Mouse (Mus musculus): ENCODE measurements around the gene Wdr73. TPM values are rescaled to one million over a fixed set of nuclear protein-coding genes. Genes with fewer than 3 reads are reported as not detected.

Wdr73 gene
- polyA plus RNA-seq, 1 experiment from 2014 or later = 39.6 TPM

GRCm38 (mm10) chr7:80917916-80918465 is 16.9 kb upstream of the Wdr73 start:
- no peaks in the 10 kb centered on the region for H3K9me3 ChIP-seq
- H3K4me1 ChIP-seq = no peaks in the 10 kb centered on the region
- no peak overlapping the region for H3K27ac ChIP-seq
- WGBS = 89% methylated on average over 4 of the region's 4 CpGs
- H3K4me2 ChIP-seq (replicated peaks) = no peak overlapping the region
- H3K27me3 ChIP-seq (replicated peaks) = no peaks in the 10 kb centered on the region
- H3K36me3 ChIP-seq = peaks cover 80% of the 10 kb centered on the region
- ATAC-seq (ENCODE audit: low FRiP score, low read depth) = no peak
- H3K4me3 ChIP-seq = no peak overlapping the region
- H3K9ac ChIP-seq = no peak overlapping the region

DNA sequence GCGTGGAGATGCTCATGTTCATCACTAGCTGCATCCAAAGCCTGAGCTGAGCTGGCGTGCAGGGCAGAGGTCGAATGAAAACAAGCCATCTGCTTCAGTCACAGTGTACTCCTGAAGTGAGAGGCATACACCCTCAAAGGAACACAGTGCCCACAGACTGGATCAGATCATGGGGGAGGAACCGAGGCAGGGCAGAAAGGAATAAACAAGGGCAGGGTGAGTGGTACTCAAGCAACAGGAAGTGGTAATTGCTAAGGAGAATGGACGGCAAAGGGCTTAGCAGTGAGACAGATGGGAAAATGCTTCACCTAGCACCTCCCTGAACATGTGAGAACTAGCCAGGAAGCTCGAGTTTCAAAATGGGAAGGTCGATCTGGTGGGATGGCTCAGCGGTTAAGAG is 11.4 kb upstream of the Wdr73 start:
- H3K36me3 ChIP-seq = peaks cover 81% of the 10 kb centered on the region

GRCm38 (mm10) chr7:80911053-80911452 is 10.0 kb upstream of the Wdr73 start:
- 84% methylated on average over 7 of the region's 7 CpGs for WGBS
- Histone ChIP-seq H3K4me3 (no peak overlapping the region), H3K27ac (no peak overlapping the region), H3K9me3 (no peaks in the 10 kb centered on the region), H3K4me2 (replicated peaks) (no peak overlapping the region), H3K9ac (no peak overlapping the region), H3K36me3 (peaks cover 72% of the 10 kb centered on the region), H3K4me1 (no peaks in the 10 kb centered on the region), H3K27me3 (replicated peaks) (no peaks in the 10 kb centered on the region)
- ATAC-seq (ENCODE audit: low FRiP score, low read depth) = no peak

More for the DNA sequence above, 11.4 kb upstream of the Wdr73 start:
- H3K27me3 ChIP-seq (replicated peaks) = no peaks in the 10 kb centered on the region
- no peak overlapping the region for H3K4me2 ChIP-seq (replicated peaks)
- no peak overlapping the region for H3K9ac ChIP-seq
- no peak overlapping the region for H3K4me3 ChIP-seq
- H3K9me3 ChIP-seq = no peaks in the 10 kb centered on the region
- WGBS = 89% methylated on average over 8 of the region's 8 CpGs
- H3K4me1 ChIP-seq = no peaks in the 10 kb centered on the region
- ATAC-seq (ENCODE audit: low FRiP score, low read depth) = no peak
- H3K27ac ChIP-seq = no peak overlapping the region

- H3K36me3 ChIP-seq = peaks cover 29% of the 10 kb centered on the region
- H3K27ac ChIP-seq = no peak within 1 kb of the TSS
- no peaks in the 10 kb centered on the region for H3K9me3 ChIP-seq
- peaks cover 24% of the 10 kb centered on the region for H3K4me1 ChIP-seq
- H3K27me3 ChIP-seq (replicated peaks) = no peaks in the 10 kb centered on the region
- H3K9ac ChIP-seq = peak within 1 kb of the TSS; percentile 67
- WGBS = 4% methylated on average over 19 of the region's 19 CpGs
- H3K4me3 ChIP-seq = peak within 1 kb of the TSS; percentile 37
- peak; percentile 51; the same call in 1 of the 2 replicates for ATAC-seq (ENCODE audit: low FRiP score, low read depth)
- H3K4me2 ChIP-seq (replicated peaks) = peak within 1 kb of the TSS; percentile 87
Measured at GRCm38 (mm10) chr7:80904921-80905515, 3.9 kb upstream of the Wdr73 start, which contains the start of gene Nmb. TSS of gene Nmb (minus strand) at chr7:80905076.

DNA sequence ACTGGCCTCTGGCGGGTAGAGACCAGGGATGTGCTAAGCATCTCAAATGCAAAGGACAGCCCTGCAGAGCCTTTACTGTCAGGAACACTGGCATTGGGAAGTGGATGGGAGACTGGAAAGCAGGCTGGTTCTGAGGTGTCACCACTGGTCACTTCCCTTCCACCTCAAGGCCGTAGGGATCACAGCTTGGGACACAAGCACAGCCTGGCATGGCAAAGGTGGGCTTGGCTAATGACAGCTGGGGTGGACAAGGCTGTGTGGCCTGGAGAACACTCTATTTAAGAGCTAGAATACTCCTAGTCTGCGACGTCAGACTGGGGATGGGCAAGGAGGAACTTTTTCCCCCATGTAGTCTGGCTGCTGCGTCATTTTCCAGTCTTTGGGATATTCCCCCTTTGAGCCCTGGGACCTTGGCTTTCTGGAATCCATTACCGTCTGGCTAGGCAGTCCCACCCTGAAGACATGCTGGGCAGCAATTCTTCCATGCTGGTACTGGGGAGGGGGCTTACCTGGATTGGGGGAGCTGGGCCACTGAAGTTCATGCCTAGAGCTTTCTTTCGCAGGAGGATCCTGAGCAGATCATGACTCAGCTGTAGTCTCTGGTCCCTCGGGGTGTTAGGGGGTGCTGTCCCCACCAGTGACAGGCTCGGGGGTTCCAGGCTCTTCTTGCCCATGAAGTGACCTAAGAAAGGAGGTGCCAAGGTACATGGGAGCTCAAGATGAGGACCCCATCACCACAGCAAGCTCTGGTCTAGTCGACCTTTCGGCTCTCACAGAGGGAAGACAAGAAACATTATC is 2.8 kb upstream of the Wdr73 start:
- Histone ChIP-seq H3K27me3 (replicated peaks) (no peaks in the 10 kb centered on the region), H3K4me1 (peaks cover 24% of the 10 kb centered on the region), H3K9me3 (no peaks in the 10 kb centered on the region), H3K27ac (no peak overlapping the region), H3K4me3 (no peak overlapping the region), H3K4me2 (replicated peaks) (peak overlapping the region; percentile 87), H3K36me3 (peaks cover 26% of the 10 kb centered on the region), H3K9ac (no peak overlapping the region)
- ATAC-seq (ENCODE audit: low FRiP score, low read depth) = no peak
- 92% methylated on average over 11 of the region's 11 CpGs for WGBS

DNA sequence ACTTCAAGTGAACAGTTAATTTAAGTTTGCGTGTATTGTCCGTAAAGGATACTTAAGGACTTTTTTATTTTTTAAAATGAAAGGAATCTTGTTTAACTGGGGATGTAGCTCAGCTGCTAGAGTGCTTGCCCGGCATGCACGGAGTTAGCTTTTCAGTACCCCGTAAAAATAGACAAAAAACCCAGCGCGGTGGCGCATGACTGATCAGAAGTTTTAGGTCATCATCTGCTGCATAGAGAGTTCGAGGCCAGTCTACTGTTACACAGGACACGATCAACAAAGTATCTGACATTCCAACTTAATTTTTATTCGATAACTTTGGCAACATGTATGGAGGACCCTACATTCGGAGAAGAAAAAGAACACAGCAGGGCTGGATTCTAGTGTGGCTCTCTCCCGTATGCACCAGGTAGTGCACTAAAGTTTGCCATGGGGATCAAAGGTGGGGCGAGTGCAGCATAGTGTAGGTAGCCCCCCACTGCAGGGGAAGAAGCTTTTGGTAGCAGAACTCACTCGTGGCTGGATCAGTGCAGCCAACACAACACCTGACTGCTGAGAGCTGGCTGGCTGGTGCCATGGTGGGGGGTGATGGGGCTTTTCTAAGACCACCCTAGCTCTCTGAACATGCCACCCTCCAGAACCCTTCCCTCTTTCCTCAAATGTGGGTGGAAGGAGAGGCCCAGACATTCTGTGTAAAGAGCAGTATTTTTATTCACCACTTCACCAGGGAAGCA is 639 bp upstream of the Wdr73 start:
- Histone ChIP-seq H3K36me3 (peaks cover 31% of the 10 kb centered on the region), H3K27ac (no peak overlapping the region), H3K4me3 (peak overlapping the region; percentile 56), H3K9ac (peak overlapping the region; percentile 44), H3K4me1 (peaks cover 24% of the 10 kb centered on the region), H3K4me2 (replicated peaks) (peak overlapping the region; percentile 81), H3K9me3 (no peaks in the 10 kb centered on the region), H3K27me3 (replicated peaks) (no peaks in the 10 kb centered on the region)
- 38% methylated on average over 15 of the region's 15 CpGs for WGBS
- ATAC-seq (ENCODE audit: low FRiP score, low read depth) = no peak

DNA sequence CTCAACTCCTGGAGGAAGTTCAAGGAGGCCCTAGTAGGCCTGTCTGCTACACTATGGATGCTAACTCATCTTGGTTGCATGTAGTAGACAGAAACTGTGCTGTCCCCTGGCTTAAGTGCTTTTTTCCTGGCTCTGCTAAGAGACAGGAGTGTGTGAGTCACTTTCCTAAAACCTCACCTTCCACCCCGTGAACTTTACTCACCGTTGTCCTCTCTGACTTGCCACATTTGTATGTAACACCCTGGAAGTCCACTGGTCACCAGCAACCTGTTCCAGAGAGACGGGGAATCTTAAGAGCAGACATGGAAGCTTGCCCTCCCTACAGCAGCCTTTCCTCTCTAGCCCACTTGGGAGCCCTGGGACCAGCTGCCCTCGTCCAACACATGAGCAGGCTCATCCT is 3.3 kb downstream of the Wdr73 start:
- H3K4me1 ChIP-seq = peaks cover 12% of the 10 kb centered on the region; the same call in 1 of the 2 replicates
- 93% methylated on average over 4 of the region's 4 CpGs for WGBS
- no peaks in the 10 kb centered on the region for H3K9me3 ChIP-seq
- H3K36me3 ChIP-seq = peaks cover 52% of the 10 kb centered on the region
- no peak overlapping the region for H3K4me3 ChIP-seq
- no peak overlapping the region for H3K27ac ChIP-seq
- H3K9ac ChIP-seq = no peak overlapping the region
- no peak for ATAC-seq (ENCODE audit: low FRiP score, low read depth)
- no peak overlapping the region for H3K4me2 ChIP-seq (replicated peaks)
- H3K27me3 ChIP-seq (replicated peaks) = no peaks in the 10 kb centered on the region

DNA sequence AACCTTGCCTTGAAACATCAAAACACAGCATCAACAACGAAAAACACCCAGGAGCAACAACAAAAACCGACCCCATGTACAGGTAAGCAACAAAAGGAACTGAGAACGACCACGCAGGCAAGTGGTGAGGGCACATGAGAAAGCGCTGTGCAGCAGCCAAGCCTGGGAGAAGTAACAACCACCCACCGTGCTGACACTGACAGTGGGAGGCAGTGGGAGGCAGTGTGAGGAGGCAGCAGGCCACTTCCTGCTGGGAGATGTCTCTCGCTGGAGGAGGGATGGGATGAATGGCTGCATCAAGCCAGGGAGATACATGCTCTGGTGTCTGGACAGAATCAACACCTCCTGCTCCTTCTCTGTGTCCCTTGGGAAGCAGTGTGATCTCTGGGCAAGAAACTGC is 3.9 kb downstream of the Wdr73 start:
- H3K27me3 ChIP-seq (replicated peaks) = no peaks in the 10 kb centered on the region
- no peak overlapping the region for H3K27ac ChIP-seq
- no peaks in the 10 kb centered on the region for H3K9me3 ChIP-seq
- H3K4me1 ChIP-seq = peaks cover 11% of the 10 kb centered on the region; the same call in 1 of the 2 replicates
- peaks cover 58% of the 10 kb centered on the region for H3K36me3 ChIP-seq
- H3K4me2 ChIP-seq (replicated peaks) = no peak overlapping the region
- ATAC-seq (ENCODE audit: low FRiP score, low read depth) = no peak
- no peak overlapping the region for H3K4me3 ChIP-seq
- no peak overlapping the region for H3K9ac ChIP-seq
- 90% methylated on average over 7 of the region's 7 CpGs for WGBS

GRCm38 (mm10) chr7:80894815-80895519 is 6.1 kb downstream of the Wdr73 start:
- no peaks in the 10 kb centered on the region for H3K27me3 ChIP-seq (replicated peaks)
- no peaks in the 10 kb centered on the region for H3K9me3 ChIP-seq
- H3K4me3 ChIP-seq = no peak overlapping the region
- no peak overlapping the region for H3K9ac ChIP-seq
- ATAC-seq (ENCODE audit: low FRiP score, low read depth) = no peak
- no peak overlapping the region for H3K27ac ChIP-seq
- H3K36me3 ChIP-seq = peaks cover 71% of the 10 kb centered on the region
- H3K4me2 ChIP-seq (replicated peaks) = no peak overlapping the region
- H3K4me1 ChIP-seq = no peaks in the 10 kb centered on the region
- 93% methylated on average over 14 of the region's 14 CpGs for WGBS

DNA sequence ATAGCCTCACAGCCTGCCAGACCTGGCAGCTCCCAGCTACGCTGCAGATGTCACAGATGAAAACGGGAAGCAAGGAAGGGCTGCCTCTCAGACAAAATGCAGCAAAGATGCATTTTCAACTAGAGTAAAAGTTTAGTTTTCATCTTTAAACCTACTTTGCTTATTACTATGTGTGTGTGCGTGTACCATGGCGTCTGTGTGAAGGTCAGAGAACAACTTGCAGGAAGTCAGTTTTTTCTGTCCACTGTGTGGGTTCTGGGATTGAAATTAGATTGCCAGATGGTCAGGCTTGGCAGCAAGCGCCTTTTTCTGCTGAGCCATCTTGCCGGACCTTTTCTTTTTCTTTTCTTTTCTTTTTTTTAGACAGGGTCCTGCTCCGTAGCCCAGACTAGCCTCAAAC is 6.9 kb downstream of the Wdr73 start:
- H3K4me3 ChIP-seq = no peak overlapping the region
- WGBS = 88% methylated on average over 7 of the region's 7 CpGs
- peaks cover 76% of the 10 kb centered on the region for H3K36me3 ChIP-seq
- no peak for ATAC-seq (ENCODE audit: low FRiP score, low read depth)
- no peak overlapping the region for H3K27ac ChIP-seq
- H3K4me2 ChIP-seq (replicated peaks) = no peak overlapping the region
- no peaks in the 10 kb centered on the region for H3K9me3 ChIP-seq
- no peaks in the 10 kb centered on the region for H3K27me3 ChIP-seq (replicated peaks)
- H3K4me1 ChIP-seq = 0 out of 2 replicates have a peak, but pooled peaks cover 2% of the 10 kb centered on the region
- no peak overlapping the region for H3K9ac ChIP-seq

GRCm38 (mm10) chr7:80893753-80894129 is 7.3 kb downstream of the Wdr73 start:
- no peaks in the 10 kb centered on the region for H3K27me3 ChIP-seq (replicated peaks)
- no peak overlapping the region for H3K4me2 ChIP-seq (replicated peaks)
- no peak overlapping the region for H3K27ac ChIP-seq
- no peak overlapping the region for H3K4me3 ChIP-seq
- no peak overlapping the region for H3K9ac ChIP-seq
- WGBS = 77% methylated on average over 6 of the region's 6 CpGs
- ATAC-seq (ENCODE audit: low FRiP score, low read depth) = no peak
- H3K9me3 ChIP-seq = no peaks in the 10 kb centered on the region
- peaks cover 7% of the 10 kb centered on the region for H3K4me1 ChIP-seq
- peaks cover 73% of the 10 kb centered on the region for H3K36me3 ChIP-seq
